Mouse (Mus musculus) CD8-positive naive resting alpha-beta T cell, adult 2 months (primary cell): Measurements from ENCODE around the gene Cox6b2.
"Not testable (repeated sequence)": the region's sequence is repeated elsewhere in the genome, so short reads cannot be mapped to it uniquely, and the experiment has no call there.

Experiments used
- DNase-seq, 2 experiments: peaks; one replicate each; pipeline ENCODE4 v3.0.0; 2022; ENCODE audit warnings: low read depth in 2 of 2, low spot score in 2 of 2

Gene Cox6b2

GRCm38 (mm10) chr7:4752821-4753570 lies at the start of gene Cox6b2:
Gene Cox6b2, minus strand, starts transcription at chr7:4753094.
- DNase-seq: peak; percentile 35 to 54

DNA sequence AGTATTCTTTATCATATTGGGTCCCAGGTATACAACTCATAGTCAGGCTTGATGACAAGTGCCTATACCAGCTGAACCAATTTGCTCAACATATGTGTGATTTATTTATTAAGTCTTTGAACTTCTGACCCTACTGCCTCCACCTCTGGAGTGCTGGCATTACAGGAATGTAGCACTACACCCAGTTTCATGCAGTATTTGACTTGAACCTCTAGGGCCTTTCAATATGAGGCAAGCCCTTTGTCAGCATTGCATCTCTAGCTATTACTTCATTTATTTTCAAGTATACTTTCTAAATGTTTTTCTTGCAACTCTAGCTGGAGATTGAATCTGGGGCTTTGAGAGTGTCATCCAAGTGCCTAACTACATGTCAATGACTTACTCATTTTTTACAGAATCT lies 49.4 kb upstream of the Cox6b2 start:
- DNase-seq: no peak

GRCm38 (mm10) chr7:4795767-4796433 lies 43.0 kb upstream of the Cox6b2 start:
- DNase-seq: peak in 1 of 2 experiments; percentile 41

DNA sequence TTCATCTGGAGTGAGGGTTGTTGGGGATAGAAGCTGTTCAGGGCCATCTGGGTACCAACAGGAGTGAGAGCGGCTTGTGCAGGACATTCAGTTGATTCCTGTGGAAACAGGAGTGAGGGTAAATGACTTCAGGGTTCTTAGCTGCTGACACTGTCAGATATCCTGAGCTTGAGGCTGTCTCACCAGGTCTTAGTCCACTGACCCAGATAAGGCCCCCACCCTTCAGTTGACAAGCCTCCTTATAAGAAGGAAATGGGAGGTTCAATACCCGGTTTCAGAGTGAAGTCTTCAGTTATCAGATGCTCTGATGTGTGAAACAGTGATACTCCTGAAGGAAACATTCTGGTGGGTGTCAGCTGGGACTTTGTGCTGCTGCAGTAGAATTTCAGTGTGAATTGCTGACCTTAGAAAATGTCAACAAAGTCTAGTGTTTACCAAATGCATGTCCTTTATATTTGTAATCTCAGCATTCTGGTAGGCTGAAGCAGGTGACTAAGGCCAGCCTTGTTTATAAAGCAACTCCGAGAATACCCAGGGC lies 41.8 kb upstream of the Cox6b2 start:
- DNase-seq: no peak

DNA sequence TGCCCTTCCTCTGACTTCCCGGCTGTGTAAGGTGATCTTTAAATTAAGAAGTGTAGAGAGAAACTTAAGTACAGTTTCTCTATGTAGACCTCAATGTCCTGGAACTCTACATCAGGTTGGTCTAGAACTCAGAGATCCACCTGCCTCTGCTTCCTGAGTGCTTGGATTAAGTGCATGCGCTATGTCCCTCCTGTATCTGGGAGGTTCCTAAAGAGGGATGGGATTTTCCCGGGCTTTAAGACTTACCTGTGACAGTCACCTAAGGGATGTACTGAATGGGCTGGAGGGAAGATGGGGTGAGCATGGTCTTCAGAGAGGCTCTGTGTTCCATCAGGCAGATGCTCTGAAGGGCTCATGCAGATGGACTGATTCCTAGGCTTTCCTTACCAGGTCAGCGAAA lies 40.8 kb upstream of the Cox6b2 start:
- no peak for DNase-seq

- DNase-seq: not testable (repeated sequence)
These were observed 40.4 kb upstream of the Cox6b2 start for GRCm38 (mm10) chr7:4793248-4793647.

DNA sequence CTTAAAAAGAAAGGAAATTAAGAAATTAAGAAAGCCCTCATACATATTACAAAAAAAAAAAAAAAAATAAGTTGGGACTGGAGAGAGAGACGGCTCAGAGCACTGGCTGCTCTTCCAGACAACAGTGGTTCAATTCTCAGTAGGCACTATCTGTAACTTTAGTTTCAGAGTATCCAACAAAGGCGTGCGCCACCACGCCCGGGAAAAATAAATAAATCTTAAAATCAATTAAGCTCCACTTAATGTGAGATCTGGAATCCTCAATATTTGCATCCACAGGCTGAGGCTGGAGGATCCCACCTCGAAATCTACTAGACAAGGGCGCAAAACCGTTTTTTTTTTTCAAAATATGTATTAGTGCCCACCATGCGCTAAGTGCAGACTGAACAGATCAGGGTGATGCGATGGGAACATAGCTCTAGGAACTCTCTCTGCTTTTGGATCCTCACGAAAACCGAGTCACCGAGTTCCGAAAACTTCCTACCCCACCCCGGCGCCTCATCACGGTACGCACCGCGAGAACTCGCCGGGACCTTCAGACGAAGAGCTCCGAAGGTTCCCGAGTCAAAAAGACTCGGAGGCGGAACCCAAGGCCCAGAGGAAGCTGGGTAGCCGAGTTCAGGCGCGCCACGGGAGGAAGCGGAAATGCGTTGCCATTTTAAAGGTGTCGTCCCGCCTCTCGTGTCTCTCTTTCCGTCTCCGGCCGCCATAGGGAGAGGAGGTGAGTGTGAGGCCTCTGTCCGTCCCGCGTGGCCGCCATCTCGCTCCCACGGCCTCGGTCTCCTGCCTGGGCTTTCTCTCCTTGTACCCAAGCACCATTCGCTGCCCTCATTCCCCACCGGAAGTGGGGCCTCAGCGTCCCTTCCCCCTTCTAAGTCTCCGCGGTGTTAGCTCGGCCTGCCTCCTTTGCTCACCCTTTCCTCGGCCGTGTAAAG lies 39.7 kb upstream of the Cox6b2 start, which contains the start of gene Rpl28:
Gene Rpl28, plus strand, starts transcription at position 597 of the 935 bp plus-strand sequence.
- peak; percentile 91 to 92 for DNase-seq

GRCm38 (mm10) chr7:4789436-4789935 lies 36.6 kb upstream of the Cox6b2 start, which contains the start of gene Tmem238:
Gene Tmem238, minus strand, starts transcription at chr7:4789656.
- peak in 1 of 2 experiments; percentile 3 for DNase-seq

DNA sequence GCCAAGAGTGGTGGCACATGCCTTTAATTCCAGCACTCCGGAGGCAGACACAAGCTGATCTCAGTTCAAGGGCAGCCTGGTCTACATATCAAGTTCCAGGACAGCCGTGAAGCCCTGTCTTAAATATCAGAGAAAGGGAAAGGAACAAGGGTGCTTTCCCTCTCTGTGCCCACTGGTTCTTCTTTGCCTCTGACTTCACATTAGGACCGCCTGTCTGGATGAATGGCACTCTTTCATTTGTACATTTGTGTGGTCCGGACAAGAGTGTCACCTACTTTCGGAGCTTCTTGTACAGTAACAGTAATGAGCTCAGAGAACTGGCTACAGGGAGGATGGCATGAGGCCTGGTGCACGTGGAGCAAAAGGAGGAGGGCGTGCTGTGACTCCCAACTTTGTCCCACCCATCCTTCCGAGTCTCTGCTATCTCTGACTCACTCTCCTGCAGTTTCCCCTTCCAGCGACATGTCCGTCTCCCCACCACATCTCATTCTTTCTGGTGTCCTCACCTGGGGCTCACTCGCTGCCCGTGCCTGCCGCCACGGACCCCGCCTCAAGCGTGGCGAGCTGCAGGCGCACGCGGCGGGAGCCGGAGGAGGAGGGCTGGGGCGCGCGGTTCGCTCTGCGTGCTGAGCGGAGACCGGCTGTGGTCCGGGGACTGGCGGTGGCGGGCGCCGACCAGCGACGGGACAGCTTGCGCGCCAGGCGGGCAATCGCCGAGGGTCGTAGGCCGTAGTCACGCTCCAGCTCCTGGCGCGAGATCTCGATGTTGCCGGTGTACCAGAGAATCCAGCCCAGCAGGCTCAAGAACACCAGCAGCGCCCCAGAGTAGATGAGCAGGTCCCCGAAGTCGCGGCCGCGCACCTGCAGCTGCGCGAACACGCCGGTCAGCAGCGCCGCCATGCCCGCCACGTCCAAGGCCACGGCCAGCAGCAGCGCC lies 35.9 kb upstream of the Cox6b2 start:
- peak; percentile 18 to 22 for DNase-seq

DNA sequence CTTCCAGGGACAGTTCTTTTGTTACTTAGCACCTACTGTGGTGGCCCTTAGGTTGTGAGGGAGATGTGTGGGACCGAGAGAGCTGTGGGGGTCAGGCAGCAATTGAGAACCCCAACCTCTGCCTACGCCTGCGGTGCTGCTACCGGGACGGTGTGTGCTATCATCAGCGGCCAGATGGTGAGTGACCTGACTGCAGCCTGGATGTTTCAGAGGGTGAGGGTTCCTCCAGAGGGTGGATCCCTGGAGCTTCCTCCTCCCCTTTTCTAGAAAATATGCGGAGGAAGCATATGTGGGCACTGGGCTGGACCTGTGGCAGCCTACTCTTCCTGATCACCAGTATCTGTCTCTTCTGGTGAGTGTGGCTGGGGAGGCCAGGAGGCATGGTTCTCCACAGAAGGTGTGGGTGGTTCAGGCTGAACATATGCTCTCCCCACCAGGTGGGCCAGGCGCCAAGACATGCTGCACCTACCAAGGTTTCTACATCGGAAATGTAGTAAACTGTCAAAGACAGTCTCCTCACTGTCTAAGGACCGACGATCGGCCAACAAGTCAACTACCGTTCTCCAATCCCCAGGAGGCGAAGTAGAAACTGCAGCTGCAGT lies 30.9 kb upstream of the Cox6b2 start:
- DNase-seq: no peak

DNA sequence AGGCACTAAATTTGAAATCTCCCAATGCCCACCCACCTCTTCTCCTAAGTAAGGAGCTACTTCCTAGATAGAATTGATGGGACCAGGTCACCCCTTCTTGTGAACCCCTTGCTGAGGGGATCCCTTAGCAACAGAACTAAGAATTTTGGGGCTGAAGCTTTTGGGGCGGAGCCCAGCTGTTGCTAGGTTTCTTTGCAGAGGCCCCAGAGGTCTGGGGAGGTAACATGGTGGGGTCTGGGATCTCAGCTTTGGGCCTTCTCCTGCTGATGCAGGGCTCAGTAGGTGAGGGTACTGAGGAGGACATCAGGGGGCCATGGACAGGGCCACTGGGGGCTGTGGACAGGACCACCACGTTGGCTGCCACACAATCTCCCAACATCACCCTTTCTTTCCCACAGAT lies 29.9 kb upstream of the Cox6b2 start, which contains the start of the genes Il11 and Tmem190:
Gene Il11, minus strand, starts transcription at position 101 of the 400 bp plus-strand sequence.
Gene Tmem190, plus strand, starts transcription at position 179 of the 400 bp plus-strand sequence.
- no peak for DNase-seq

- DNase-seq: no peak
These were observed 29.2 kb upstream of the Cox6b2 start for GRCm38 (mm10) chr7:4782130-4782529.

DNA sequence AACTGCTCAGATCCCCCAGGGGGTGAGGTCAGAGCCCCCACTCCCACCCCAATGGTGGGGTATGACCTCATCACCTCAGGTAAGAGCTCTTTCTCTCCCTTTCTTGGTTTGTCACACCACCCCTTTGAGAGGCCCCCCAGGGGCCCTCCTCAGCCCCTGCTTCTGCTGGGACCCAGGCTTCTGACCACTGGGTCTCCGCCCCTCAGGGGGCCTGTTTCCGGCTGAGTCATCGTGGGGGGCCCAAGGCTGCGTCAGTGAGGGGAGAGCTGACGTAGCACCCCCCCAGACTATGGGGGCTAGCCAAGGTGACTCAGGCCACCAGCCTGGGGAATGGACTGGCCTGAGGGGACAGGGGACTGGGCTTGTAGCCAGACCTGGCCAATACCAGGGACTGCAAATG lies 27.0 kb upstream of the Cox6b2 start:
- DNase-seq: no peak

DNA sequence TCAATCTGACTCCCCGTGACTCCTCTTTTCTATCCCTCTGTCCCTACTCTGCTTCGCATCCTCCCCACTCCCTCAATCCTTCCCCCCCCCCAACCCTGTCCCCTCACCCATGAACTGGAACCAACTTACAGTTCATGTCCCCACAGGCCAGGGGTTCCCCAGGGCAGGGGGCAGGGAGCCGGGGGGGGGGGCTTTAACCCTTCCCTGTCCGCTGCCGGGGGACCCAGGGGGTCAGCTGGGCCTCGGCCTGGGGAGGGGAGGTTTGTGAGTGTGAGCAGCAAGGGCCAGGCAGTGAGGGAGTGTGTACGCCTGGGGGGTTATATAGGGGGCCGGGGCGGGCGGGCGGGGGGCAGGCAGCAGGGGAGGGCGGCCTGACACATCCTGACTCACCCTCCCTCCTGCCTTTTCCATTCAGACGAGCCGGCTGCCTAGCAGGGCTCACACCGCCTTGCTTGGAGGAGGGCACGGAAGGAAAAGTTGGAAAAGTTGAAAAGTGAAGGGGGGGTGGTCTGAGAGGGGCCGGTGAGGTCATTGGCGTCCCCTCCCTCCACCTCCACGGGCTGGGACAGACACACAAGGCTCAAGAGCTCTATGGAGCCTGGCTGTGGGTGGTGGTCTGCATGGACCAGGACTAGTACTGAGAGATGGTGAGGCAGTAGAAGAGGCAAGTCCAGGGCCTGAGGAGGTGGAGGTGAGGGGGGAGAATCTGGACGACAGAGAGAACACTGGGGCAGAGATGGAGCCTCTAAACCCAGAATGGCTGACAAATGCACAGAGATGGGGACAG lies 25.1 kb upstream of the Cox6b2 start:
- no peak for DNase-seq

DNA sequence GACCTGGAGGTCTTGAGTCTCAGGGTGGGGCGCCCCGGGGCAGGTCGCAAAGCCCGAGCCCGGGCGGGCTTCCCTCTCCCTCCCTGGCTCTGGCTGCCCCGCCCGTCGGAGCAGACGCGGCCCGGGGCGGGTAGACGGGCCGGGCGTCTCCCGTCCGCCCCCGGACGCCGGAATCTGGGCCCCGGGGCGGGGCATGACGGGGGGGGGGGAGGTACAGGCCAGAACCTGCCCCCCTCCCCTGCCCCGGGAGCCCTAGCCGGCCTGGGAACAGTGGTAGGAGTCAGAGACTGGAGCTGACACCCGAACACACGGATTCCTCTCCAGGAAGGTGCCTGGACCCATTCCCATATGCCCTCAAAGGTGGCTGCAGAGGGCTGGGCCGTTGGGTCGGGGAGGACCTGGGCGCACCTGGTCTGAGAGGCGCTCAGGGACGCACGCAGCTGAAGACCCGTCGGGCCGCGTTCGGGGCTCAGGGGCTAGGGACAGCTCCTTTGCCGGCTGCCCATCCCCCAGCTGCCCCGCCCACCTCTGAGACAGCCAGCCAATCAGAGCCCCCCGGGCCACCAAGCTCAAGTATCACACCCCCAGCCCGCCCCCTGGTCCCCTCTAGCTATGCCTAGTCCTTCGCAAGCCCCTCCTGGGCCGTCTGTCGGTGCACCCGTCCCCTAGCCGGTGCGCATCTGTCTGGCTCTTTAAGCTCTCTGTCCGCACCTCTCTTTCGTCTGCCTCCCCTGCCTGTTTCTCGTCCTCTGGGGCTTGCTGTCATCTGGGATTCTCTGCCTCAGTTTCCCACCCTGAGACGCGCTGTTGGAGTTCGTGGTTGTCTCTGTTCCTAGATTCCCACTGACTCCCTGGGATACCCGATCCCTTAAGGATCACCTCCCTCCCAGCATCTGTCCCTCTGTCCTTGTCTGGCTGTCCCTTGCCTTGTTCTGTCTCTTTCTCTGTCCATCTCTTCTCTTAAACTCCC lies 24.3 kb upstream of the Cox6b2 start:
- no peak for DNase-seq

DNA sequence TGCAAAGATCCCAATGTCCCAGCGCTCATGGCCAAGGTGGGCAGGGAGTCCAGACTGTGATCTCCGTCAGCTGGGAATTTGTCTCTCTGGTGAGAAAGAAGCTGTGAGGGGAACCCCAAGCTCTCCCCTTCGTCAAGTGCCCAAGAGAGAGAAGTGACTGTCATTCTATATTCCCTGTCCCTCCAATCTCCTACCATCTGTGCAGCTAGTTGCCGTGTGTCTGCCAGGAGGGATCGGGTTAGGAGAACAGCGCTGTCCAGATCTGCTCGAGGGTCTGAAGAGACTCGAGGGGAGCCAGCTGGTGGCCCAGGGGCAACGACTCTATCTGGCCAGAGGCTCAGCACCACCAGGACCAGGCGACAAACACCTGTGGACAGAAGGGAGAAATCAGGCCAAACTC lies 23.2 kb upstream of the Cox6b2 start:
- no peak for DNase-seq

DNA sequence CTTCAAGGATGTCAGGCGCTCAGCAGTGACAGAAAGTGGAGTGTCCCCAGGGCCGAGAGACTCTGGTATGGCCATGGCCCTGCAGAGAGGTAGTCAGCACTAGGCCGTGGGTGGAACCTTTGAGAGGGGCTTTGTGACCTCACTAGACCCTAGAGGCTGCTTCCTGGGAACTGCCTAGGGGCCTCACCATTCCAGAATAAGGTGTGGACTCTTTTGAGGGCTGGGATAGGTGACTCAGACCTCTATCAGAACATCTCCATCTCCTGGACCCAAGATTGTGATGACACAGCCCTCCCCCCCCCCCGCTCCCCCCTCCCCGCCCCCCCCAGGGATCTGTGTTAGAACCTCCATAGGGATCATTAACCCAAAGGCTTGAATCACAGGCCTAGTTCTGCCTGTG lies 18.3 kb upstream of the Cox6b2 start, which contains the start of gene Fam71e2:
Gene Fam71e2, minus strand, starts transcription at position 101 of the 400 bp plus-strand sequence.
- DNase-seq: no peak
